Mouse (Mus musculus) cerebellum, adult 2 months (tissue): ENCODE results near the gene Tspo2.

Experiments used
- CTCF ChIP-seq: fragments of 200-500 bp; IDR thresholded peaks from 2 replicates; pipeline ENCODE4 v1.5.1; 2011; ENCODE audit warnings: low read depth, mild to moderate bottlenecking, control low read depth, low read length, moderate library complexity, borderline replicate concordance; ENCODE audit not compliant: insufficient read depth
- POLR2A ChIP-seq: fragments of 200-500 bp; IDR thresholded peaks from 2 replicates; pipeline ENCODE4 v1.6.1; 2011; ENCODE audit warnings: low read length, control low read depth, borderline replicate concordance; ENCODE audit not compliant: insufficient read depth

GRCm38 (mm10) chr17:48427852-48428530, 23.3 kb downstream of the Tspo2 start:
- TF ChIP-seq CTCF (no peak), POLR2A (no peak)
